Mouse (Mus musculus): ENCODE measurements around the gene Gm20721. TPM values are rescaled to one million over a fixed set of nuclear protein-coding genes. Genes with fewer than 3 reads are reported as not detected.

Gm20721 gene
- polyA plus RNA-seq, 1 experiment from 2014 or later: 19.8 TPM

DNA sequence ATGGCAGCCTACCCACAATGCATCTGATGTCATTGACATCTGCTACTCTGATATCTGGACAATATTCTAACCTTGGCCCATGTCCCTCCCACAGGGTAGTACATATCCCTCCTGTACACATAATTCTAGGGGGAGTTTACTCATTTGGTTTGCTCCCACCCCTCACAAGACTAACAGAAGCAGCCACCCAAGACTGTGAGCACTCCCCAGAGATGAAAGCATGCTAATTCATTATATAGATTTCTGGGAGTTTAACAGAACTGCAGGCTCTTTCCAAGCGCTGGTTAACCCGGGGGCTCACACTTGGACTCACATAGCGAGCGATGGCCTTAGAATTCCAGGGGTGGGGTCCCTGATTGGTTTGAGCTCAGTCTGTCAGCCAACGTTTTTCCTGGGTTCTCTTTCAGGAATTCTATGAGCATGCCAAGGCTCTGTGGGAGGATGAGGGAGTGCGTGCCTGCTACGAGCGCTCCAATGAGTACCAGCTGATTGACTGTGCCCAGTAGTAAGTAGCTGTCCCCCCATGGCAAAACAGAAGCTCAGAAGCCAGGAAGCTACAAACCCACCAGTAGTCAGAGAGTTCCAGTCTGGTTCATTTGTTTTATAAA is 3.6 kb downstream of the Gm20721 start:
- no peak for ATAC-seq (ENCODE audit: low FRiP score)
- no peak overlapping the region for H3K4me3 ChIP-seq (replicated peaks)
- H3K4me1 ChIP-seq: peaks cover 62% of the 10 kb centered on the region
- peak overlapping the region; percentile 3; the same call in 1 of the 2 replicates for H3K4me2 ChIP-seq
- WGBS: 44% methylated on average over 8 of the region's 8 CpGs
- no peak overlapping the region for H3K9ac ChIP-seq (replicated peaks)
- no peaks in the 10 kb centered on the region for H3K9me3 ChIP-seq (replicated peaks)
- H3K36me3 ChIP-seq: peaks cover 36% of the 10 kb centered on the region
- H3K27ac ChIP-seq (replicated peaks): peak overlapping the region; percentile 72
- H3K27me3 ChIP-seq (replicated peaks): no peaks in the 10 kb centered on the region

DNA sequence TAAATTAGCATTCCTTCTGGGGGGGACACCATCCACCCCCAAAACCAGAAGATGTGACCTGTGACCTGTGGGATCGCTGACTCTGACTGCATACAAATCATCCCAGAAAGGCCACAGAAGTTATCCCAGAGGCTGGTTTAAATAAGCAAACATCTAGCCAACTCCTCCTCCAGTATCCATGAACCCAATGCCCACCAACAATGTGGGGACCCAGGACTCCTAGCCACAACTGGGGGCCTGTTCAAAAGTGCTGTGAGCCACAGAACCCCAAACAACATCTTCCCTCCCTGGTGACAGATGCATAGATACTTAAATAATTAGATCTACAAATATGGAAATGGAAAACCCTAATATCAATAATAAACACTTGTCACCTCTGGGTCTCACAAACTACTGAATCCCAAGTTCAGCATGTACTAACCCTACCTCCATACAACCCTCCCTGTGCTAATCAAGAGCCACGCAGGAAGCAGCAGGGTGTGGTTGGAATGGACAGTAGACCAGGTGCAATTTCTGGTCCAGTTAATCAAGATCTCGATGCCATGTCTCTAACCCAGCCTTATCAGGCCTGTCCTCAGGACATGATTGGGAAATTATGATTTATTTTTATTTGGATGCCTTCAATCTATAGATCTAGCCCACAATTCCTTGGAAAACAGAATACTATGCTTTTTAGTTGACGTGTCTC is 5.5 kb downstream of the Gm20721 start:
- Histone ChIP-seq H3K4me3 (replicated peaks) (no peak overlapping the region), H3K9me3 (replicated peaks) (no peaks in the 10 kb centered on the region), H3K4me1 (peaks cover 78% of the 10 kb centered on the region), H3K4me2 (no peak overlapping the region), H3K9ac (replicated peaks) (no peak overlapping the region), H3K27ac (replicated peaks) (no peak overlapping the region), H3K36me3 (peaks cover 22% of the 10 kb centered on the region), H3K27me3 (replicated peaks) (no peaks in the 10 kb centered on the region)
- ATAC-seq (ENCODE audit: low FRiP score): no peak
- WGBS: 81% methylated on average over 4 of the region's 4 CpGs

DNA sequence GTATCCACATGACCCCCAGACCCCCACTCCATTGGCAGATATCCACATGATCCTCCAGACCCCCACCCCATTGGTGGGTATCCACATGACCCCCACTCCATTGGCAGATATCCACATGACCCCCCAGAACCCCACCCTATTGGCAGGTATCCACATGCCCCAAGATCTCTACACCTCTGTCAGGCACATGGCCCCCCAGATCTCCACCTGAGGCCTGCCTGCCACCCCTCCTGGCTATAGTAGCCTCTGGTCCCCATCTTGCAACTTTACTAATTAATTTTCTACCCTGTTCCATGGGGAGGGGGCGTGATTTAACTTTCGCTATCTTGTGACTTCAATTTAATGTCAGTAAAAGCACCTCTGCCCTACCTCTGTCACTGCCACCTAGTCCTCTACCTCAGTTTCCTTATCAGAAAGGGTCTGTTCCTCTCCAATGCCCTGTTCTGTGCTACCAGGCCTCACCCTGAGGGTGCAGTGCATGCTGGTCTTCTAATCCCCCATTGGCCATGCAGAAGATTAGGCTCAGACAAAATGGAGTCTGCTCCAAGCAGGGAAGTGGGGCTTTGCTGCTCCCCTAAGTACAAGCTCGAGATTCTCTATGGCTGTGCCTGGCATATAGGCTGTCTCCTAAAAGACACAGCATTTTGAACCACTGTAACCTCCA is 6.2 kb downstream of the Gm20721 start:
- ATAC-seq (ENCODE audit: low FRiP score): no peak
- Histone ChIP-seq H3K36me3 (peaks cover 16% of the 10 kb centered on the region), H3K9me3 (replicated peaks) (no peaks in the 10 kb centered on the region), H3K4me1 (peaks cover 82% of the 10 kb centered on the region), H3K9ac (replicated peaks) (no peak overlapping the region), H3K4me3 (replicated peaks) (no peak overlapping the region), H3K27me3 (replicated peaks) (no peaks in the 10 kb centered on the region), H3K27ac (replicated peaks) (no peak overlapping the region), H3K4me2 (no peak overlapping the region)
- 88% methylated on average over 3 of the region's 3 CpGs for WGBS

DNA sequence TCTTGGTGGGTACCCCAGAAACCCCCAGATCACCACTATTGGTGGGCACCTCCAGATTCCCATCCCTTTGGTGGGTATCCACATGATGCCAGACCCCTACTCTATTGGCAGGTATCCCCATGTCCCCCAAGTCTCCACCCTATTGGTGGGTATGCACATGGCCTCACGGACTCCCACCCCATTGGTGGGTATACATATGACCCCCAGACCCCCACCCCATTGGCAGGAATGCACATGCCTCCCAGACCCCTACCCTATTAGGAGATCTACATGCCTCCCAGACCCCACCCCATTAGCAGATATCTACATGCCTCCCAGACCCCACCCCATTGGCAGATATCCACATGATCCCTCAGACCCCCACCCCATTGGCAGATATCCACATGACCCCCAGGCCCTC is 6.8 kb downstream of the Gm20721 start:
- 100% methylated on average over 1 of the region's 1 CpGs for WGBS
- peaks cover 82% of the 10 kb centered on the region for H3K4me1 ChIP-seq
- no peaks in the 10 kb centered on the region for H3K9me3 ChIP-seq (replicated peaks)
- no peak overlapping the region for H3K4me3 ChIP-seq (replicated peaks)
- no peak overlapping the region for H3K4me2 ChIP-seq
- H3K36me3 ChIP-seq: peaks cover 9% of the 10 kb centered on the region; the same call in 1 of the 2 replicates
- no peak for ATAC-seq (ENCODE audit: low FRiP score)
- H3K27me3 ChIP-seq (replicated peaks): no peaks in the 10 kb centered on the region
- no peak overlapping the region for H3K27ac ChIP-seq (replicated peaks)
- H3K9ac ChIP-seq (replicated peaks): no peak overlapping the region

DNA sequence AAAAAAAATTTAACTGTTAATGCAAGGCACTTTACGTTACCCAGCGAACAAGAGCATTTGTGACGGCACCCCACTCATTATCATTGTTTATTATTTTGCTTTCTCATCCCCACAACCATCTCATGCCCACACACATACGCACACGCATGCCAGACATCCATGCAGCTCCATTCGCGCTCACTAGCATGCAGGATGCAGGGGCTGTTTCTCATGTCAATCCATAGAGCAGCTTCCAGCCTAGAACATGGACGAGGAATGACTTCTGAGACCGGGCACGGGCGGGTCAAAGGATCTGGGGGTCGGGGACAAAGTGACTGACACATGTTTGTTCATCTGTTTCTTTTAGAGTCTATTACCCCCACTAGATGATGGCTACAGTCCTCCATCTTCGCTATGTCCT is 9.2 kb downstream of the Gm20721 start:
- H3K4me1 ChIP-seq: peaks cover 83% of the 10 kb centered on the region
- H3K9ac ChIP-seq (replicated peaks): no peak overlapping the region
- no peak overlapping the region for H3K27ac ChIP-seq (replicated peaks)
- WGBS: 87% methylated on average over 13 of the region's 13 CpGs
- no peaks in the 10 kb centered on the region for H3K27me3 ChIP-seq (replicated peaks)
- no peaks in the 10 kb centered on the region for H3K9me3 ChIP-seq (replicated peaks)
- H3K4me2 ChIP-seq: no peak overlapping the region
- ATAC-seq (ENCODE audit: low FRiP score): no peak
- H3K36me3 ChIP-seq: no peaks in the 10 kb centered on the region
- no peak overlapping the region for H3K4me3 ChIP-seq (replicated peaks)

DNA sequence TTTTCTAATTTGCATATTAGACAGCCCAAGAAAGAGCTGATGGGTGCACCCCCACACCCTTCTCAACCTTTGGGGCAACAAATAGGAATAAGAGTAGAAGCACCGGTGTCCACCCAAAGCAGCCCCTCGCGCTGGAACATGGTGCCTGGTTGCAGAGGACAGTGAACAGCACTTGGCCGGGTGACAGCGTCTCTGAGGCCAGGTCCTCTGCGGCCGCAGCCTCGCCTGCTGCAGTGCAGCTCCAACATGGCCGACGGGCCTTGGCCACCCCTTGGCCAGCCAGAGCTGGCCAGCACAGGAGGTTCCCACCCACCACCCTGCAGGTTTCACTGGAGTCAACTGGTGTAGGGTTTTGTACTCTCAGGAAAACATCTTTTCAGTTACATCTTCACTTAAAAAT is 12.1 kb downstream of the Gm20721 start:
- peak overlapping the region; percentile 78 for H3K4me2 ChIP-seq
- H3K4me3 ChIP-seq (replicated peaks): no peak overlapping the region
- peak overlapping the region; percentile 3; the same call in 1 of the 2 replicates for H3K27ac ChIP-seq (replicated peaks)
- no peaks in the 10 kb centered on the region for H3K36me3 ChIP-seq
- H3K4me1 ChIP-seq: peaks cover 74% of the 10 kb centered on the region
- no peaks in the 10 kb centered on the region for H3K9me3 ChIP-seq (replicated peaks)
- H3K9ac ChIP-seq (replicated peaks): no peak overlapping the region
- 78% methylated on average over 10 of the region's 10 CpGs for WGBS
- no peaks in the 10 kb centered on the region for H3K27me3 ChIP-seq (replicated peaks)
- ATAC-seq (ENCODE audit: low FRiP score): no peak

DNA sequence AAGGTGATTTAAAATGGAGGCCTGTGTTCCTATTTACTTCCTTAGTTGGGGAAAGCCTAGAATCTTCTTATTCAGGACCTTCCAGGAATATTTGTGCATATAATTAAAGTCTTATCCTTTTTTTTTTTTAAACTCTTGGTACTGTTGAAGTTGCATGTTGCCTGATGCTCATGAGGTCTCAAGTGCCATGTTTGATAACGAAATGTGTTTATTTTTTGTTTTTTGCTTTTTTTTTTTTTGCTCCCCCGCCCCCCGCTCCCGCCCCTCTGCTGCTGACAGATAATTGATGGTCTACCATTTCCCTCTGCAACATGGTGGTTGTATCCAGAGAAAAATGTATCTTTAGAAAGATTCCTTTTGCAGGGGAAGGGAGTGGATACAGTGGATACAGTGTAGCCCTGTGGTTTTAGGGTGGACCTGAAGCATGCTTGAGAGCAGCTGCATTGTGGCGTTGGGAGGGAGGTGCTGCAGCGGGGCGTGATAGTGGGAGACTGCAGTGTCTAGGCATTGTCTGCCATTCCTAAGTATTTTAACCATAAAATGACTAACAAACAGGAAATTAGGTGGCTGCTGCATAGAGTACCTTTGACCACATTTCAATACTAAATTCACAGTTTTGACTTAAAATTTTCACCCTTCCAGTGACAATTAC is 13.1 kb downstream of the Gm20721 start:
- Histone ChIP-seq H3K4me2 (peak overlapping the region; percentile 78), H3K27ac (replicated peaks) (peak overlapping the region; percentile 3; the same call in 1 of the 2 replicates), H3K36me3 (no peaks in the 10 kb centered on the region), H3K27me3 (replicated peaks) (no peaks in the 10 kb centered on the region), H3K4me3 (replicated peaks) (peak overlapping the region; percentile 13), H3K9ac (replicated peaks) (no peak overlapping the region), H3K9me3 (replicated peaks) (no peaks in the 10 kb centered on the region), H3K4me1 (peaks cover 75% of the 10 kb centered on the region)
- ATAC-seq (ENCODE audit: low FRiP score): no peak
- WGBS: 36% methylated on average over 7 of the region's 7 CpGs

DNA sequence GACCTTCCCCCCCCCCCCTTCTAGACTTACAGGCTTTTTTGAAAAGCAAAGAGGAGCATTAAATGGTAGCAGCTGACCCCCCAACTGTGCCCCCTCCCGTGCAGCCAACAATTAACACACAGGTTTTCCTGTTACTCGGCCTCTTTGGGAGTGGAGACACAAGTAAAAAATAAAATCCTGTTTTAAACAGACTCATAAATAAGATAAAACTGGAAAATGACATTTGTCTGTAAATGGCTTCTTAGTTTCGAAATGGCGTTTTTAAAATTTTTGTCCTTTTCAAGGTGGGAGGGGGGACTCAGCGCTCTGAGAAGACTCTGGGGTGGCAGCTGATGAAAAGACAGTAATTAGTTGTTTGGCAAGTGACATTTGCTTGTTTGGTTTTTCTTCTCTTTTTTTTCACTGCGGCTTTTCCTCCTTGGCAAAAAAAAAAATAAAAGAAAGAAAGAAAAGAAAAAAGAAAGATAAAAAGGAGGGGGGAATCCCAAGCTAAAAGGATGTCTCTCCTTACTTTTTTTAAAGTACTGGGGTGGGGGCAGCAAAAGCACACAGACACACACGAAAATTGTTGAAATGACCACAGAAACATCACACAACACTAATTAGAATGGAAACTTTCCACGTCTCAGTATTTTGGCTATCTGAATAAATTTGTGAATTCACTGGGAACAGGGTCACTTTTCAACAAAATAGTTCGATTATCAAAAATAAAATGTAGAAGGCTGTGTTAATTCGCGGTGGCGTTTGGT is 15.1 kb downstream of the Gm20721 start:
- 21% methylated on average over 12 of the region's 12 CpGs for WGBS
- Histone ChIP-seq H3K27me3 (replicated peaks) (no peaks in the 10 kb centered on the region), H3K4me1 (peaks cover 68% of the 10 kb centered on the region), H3K9ac (replicated peaks) (peak overlapping the region; percentile 100), H3K4me3 (replicated peaks) (peak overlapping the region; percentile 96), H3K36me3 (no peaks in the 10 kb centered on the region), H3K4me2 (peak overlapping the region; percentile 78), H3K9me3 (replicated peaks) (no peaks in the 10 kb centered on the region), H3K27ac (replicated peaks) (peak overlapping the region; percentile 99)
- ATAC-seq (ENCODE audit: low FRiP score): no peak

DNA sequence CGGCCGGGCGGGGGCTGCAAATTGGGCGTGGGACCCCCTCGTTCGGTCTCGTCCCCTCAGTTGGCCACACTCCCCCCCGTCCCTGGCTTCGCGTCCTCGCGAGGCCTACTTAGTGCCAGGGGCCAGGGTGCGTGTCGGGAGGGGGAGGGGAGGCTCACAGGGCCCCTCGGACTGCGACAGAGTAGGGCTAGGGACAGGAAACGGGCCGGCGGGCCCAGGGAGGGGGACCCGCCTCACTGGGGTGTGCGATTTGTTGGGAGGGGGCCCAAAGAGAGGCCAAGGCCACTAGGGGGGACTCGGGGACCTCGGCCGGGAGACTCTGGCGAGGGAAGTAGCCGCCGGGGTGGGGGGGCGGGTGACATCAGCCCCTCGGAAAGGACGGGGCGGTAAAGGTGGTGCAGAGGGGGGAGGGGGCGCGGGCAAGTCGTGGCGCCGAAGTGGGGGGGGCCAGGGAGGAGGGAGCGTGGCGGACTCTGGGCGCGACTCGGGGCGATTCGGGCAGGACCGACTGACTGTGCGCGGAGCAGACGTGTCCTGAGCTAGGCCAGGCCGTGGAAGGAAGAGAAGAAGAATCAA is 15.8 kb downstream of the Gm20721 start:
- H3K36me3 ChIP-seq: no peaks in the 10 kb centered on the region
- H3K4me3 ChIP-seq (replicated peaks): peak overlapping the region; percentile 96
- no peaks in the 10 kb centered on the region for H3K9me3 ChIP-seq (replicated peaks)
- H3K27me3 ChIP-seq (replicated peaks): no peaks in the 10 kb centered on the region
- H3K27ac ChIP-seq (replicated peaks): peak overlapping the region; percentile 99
- H3K9ac ChIP-seq (replicated peaks): peak overlapping the region; percentile 100
- peaks cover 62% of the 10 kb centered on the region for H3K4me1 ChIP-seq
- peak overlapping the region; percentile 78 for H3K4me2 ChIP-seq
- WGBS: under 1% methylated on average over 41 of the region's 48 CpGs
- peak; percentile 49 for ATAC-seq (ENCODE audit: low FRiP score)

DNA sequence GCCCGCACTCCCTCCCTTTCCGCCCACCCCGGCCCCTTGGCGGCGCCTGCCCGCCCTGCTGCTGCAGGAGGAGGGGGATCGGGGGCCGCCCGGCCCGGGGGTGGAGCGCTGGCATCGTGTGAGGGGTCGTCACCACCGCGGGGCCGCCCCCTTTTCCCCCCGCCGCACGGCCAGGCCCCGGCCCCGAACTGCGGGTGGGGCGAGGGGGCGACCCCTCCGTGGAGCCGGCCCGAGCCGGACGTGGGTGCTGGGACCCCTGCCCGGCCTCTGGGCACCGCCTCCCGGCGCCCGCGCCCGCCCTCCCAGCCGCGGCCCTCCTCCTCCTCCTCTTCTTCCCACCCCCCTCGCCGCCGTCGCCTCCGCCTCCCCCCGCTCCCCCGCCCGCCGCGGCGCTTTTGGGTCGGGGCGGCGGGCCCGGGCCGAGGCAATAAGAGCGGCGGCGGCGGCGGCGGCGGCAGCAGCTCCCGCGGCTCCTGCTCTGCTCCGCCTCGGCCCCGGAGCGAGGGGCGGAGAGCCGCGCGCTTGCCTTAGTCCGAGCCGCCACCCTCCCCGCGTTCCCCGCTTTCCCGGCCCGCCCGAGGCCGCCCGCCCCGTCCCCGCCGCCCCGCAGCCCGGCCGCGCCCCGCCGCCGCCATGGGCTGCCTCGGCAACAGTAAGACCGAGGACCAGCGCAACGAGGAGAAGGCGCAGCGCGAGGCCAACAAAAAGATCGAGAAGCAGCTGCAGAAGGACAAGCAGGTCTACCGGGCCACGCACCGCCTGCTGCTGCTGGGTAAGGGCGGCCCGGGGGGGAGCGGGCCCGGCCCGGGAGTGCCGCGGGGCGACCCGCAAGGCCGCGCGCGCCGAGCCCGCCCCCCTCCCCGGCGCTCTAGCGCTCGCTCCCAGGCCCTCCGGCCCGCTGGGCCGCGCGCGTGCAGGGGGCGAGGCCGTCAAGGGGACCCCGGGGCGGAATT is 16.6 kb downstream of the Gm20721 start:
- ATAC-seq (ENCODE audit: low FRiP score): peak; percentile 86
- Histone ChIP-seq H3K27ac (replicated peaks) (peak overlapping the region; percentile 99), H3K4me1 (peaks cover 54% of the 10 kb centered on the region), H3K9me3 (replicated peaks) (no peaks in the 10 kb centered on the region), H3K27me3 (replicated peaks) (no peaks in the 10 kb centered on the region), H3K4me2 (peak overlapping the region; percentile 78), H3K9ac (replicated peaks) (peak overlapping the region; percentile 100), H3K36me3 (no peaks in the 10 kb centered on the region), H3K4me3 (replicated peaks) (peak overlapping the region; percentile 96)
- under 1% methylated on average over 84 of the region's 131 CpGs for WGBS

All from neural tube, embryonic 15.5 days (tissue).